Mouse (Mus musculus): ENCODE measurements around the gene Vezt. TPM values are rescaled to one million over a fixed set of nuclear protein-coding genes. Genes with fewer than 3 reads are reported as not detected.

Vezt gene
- polyA plus RNA-seq, 1 experiment from 2014 or later, result 26.9 TPM

DNA sequence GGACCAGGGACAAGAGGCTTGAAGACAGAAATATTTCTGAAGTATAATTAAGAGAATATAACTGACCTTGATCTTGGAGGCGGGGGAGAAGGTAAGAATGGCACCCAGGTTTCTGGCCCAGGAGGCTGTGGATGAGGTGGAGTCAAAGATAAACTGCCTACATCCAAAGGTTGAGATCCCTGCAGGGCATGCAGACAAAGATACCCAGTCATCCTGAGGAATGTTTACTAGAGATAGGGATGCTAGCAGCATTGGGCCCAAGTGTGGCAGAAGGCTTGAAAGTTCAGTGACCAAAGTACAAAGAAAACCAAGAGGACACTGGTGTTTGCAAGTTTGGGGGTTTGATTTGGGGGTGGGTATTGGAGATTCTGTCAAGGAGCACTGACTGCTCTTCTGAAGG is 144.6 kb downstream of the Vezt start:
- Histone ChIP-seq H3K4me3 (ENCODE audit: low read depth, low read length) (peak overlapping the region; percentile 22; the same call in 1 of the 2 replicates), H3K4me2 (peak overlapping the region; percentile 89; the same call in 1 of the 2 replicates), H3K9ac (ENCODE audit: low read depth, low read length) (no peak overlapping the region), H3K27ac (ENCODE audit: low read depth, low read length) (peak overlapping the region; percentile 85; the same call in 1 of the 2 replicates), H3K27me3 (ENCODE audit: control insufficient read depth, insufficient read depth, low read length) (no peaks in the 10 kb centered on the region), H3K9me3 (replicated peaks; ENCODE audit: control insufficient read depth, low read length) (no peaks in the 10 kb centered on the region), H3K4me1 (ENCODE audit: control insufficient read depth, insufficient read depth, low read length) (peaks cover 6% of the 10 kb centered on the region), H3K36me3 (ENCODE audit: control insufficient read depth, insufficient read depth, low read length) (peaks cover 4% of the 10 kb centered on the region; the same call in 1 of the 2 replicates)
- 82% methylated on average over 1 of the region's 1 CpGs for WGBS (ENCODE audit: insufficient replicate concordance)
- 0 out of 2 replicates have a peak, but pooled peaks have one; percentile 54 for ATAC-seq (replicated peaks; ENCODE audit: insufficient number of reproducible peaks, low FRiP score, low TSS enrichment)

GRCm38 (mm10) chr10:93890565-93890964 is 145.1 kb downstream of the Vezt start:
- no peak for ATAC-seq (replicated peaks; ENCODE audit: insufficient number of reproducible peaks, low FRiP score, low TSS enrichment)
- peak overlapping the region; percentile 85 for H3K27ac ChIP-seq (ENCODE audit: low read depth, low read length)
- peak overlapping the region; percentile 89 for H3K4me3 ChIP-seq (ENCODE audit: low read depth, low read length)
- WGBS (ENCODE audit: insufficient replicate concordance), result 64% methylated on average over 4 of the region's 4 CpGs
- peaks cover 6% of the 10 kb centered on the region for H3K4me1 ChIP-seq (ENCODE audit: control insufficient read depth, insufficient read depth, low read length)
- peak overlapping the region; percentile 92; the same call in 1 of the 2 replicates for H3K9ac ChIP-seq (ENCODE audit: low read depth, low read length)
- no peaks in the 10 kb centered on the region for H3K9me3 ChIP-seq (replicated peaks; ENCODE audit: control insufficient read depth, low read length)
- H3K4me2 ChIP-seq, result peak overlapping the region; percentile 89
- no peaks in the 10 kb centered on the region for H3K27me3 ChIP-seq (ENCODE audit: control insufficient read depth, insufficient read depth, low read length)
- H3K36me3 ChIP-seq (ENCODE audit: control insufficient read depth, insufficient read depth, low read length), result peaks cover 4% of the 10 kb centered on the region; the same call in 1 of the 2 replicates

- H3K9me3 ChIP-seq (replicated peaks; ENCODE audit: control insufficient read depth, low read length), result no peaks in the 10 kb centered on the region
- peak overlapping the region; percentile 89 for H3K4me3 ChIP-seq (ENCODE audit: low read depth, low read length)
- H3K36me3 ChIP-seq (ENCODE audit: control insufficient read depth, insufficient read depth, low read length), result peaks cover 8% of the 10 kb centered on the region
- H3K4me2 ChIP-seq, result peak overlapping the region; percentile 89
- H3K4me1 ChIP-seq (ENCODE audit: control insufficient read depth, insufficient read depth, low read length), result peaks cover 6% of the 10 kb centered on the region
- peak overlapping the region; percentile 92 for H3K9ac ChIP-seq (ENCODE audit: low read depth, low read length)
- no peaks in the 10 kb centered on the region for H3K27me3 ChIP-seq (ENCODE audit: control insufficient read depth, insufficient read depth, low read length)
- WGBS (ENCODE audit: insufficient replicate concordance), result under 1% methylated on average over 22 of the region's 22 CpGs
- peak overlapping the region; percentile 85 for H3K27ac ChIP-seq (ENCODE audit: low read depth, low read length)
- peak; percentile 3; the same call in 1 of the 2 replicates for ATAC-seq (replicated peaks; ENCODE audit: insufficient number of reproducible peaks, low FRiP score, low TSS enrichment)
Observed at GRCm38 (mm10) chr10:93889976-93890375, 145.6 kb downstream of the Vezt start.

DNA sequence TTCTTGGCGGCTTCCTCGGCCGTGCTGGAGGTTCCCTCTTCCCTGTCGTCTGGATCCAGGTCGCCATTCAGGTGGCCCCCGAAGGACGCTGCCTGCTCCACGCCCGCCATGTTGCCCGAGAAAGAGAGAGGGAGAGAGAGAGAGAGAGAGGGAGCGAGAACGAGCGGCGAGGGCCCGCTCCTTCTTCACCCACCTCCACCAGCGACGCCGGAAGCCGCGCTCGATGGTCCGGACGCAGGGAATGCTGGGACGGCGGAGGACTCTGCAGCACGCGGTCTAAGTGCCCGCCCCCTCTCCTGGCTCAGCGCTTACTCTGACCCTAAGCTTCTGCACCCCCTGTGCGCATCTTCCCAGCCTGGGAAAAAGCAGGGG is 146.1 kb downstream of the Vezt start:
- peak overlapping the region; percentile 89 for H3K4me3 ChIP-seq (ENCODE audit: low read depth, low read length)
- H3K27ac ChIP-seq (ENCODE audit: low read depth, low read length), result peak overlapping the region; percentile 85
- peak overlapping the region; percentile 92 for H3K9ac ChIP-seq (ENCODE audit: low read depth, low read length)
- peaks cover 12% of the 10 kb centered on the region for H3K36me3 ChIP-seq (ENCODE audit: control insufficient read depth, insufficient read depth, low read length)
- ATAC-seq (replicated peaks; ENCODE audit: insufficient number of reproducible peaks, low FRiP score, low TSS enrichment), result peak; percentile 96
- H3K4me1 ChIP-seq (ENCODE audit: control insufficient read depth, insufficient read depth, low read length), result peaks cover 6% of the 10 kb centered on the region
- H3K27me3 ChIP-seq (ENCODE audit: control insufficient read depth, insufficient read depth, low read length), result no peaks in the 10 kb centered on the region
- H3K4me2 ChIP-seq, result peak overlapping the region; percentile 89
- WGBS (ENCODE audit: insufficient replicate concordance), result 1% methylated on average over 24 of the region's 30 CpGs
- no peaks in the 10 kb centered on the region for H3K9me3 ChIP-seq (replicated peaks; ENCODE audit: control insufficient read depth, low read length)

MicroRNA genes within 50 kb of the gene (microRNA counts, 519-probe panel; counts per million panel counts)
- microRNA mmu-miR-331-3p (4,478 counts per million, percentile 38 among the panel's probes with 10 or more counts), microRNA mmu-miR-331-5p (32.2 counts per million)

Small RNA genes lying within 50 kb of the gene (microRNA-seq; reads per million reads assigned to microRNA genes)
- 86.0 reads per million, percentile 62 among the genes with 10 or more reads in this experiment for gene Mir331 (ENCODE audit: borderline number of aligned reads)

Other genes with a start within 250 kb of the Vezt start
- gene Usp44, start 204.3 kb downstream of the Vezt start, polyA plus RNA-seq (2014; fragmentation: Nextera tagmentation; extraction: Ambion mirVana), result 1.1 and 1.3 TPM in 2 replicates
- gene Metap2, start 138.7 kb downstream of the Vezt start, polyA plus RNA-seq (2014; fragmentation: Nextera tagmentation; extraction: Ambion mirVana), result 199 and 219 TPM in 2 replicates
- gene Fgd6, start 184 bp upstream of the Vezt start, polyA plus RNA-seq (2014; fragmentation: Nextera tagmentation; extraction: Ambion mirVana), result 3.6 and 4.3 TPM in 2 replicates
- gene Nr2c1, start 112.2 kb upstream of the Vezt start, polyA plus RNA-seq (2014; fragmentation: Nextera tagmentation; extraction: Ambion mirVana), result 8.1 and 8.7 TPM in 2 replicates
- 615 and 651 TPM in 2 replicates for gene Ndufa12, start 162.9 kb upstream of the Vezt start, polyA plus RNA-seq (2014; fragmentation: Nextera tagmentation; extraction: Ambion mirVana)

Data from heart, embryonic 11.5 days (tissue).